Mouse (Mus musculus): Measurements from ENCODE around the gene Gm13287. TPM values are rescaled to one million over a fixed set of nuclear protein-coding genes. Genes with fewer than 3 reads are reported as not detected.
"Not testable (repeated sequence)": the region's sequence is repeated elsewhere in the genome, so short reads cannot be mapped to it uniquely, and the experiment has no call there.

Gene Gm13287
- polyA plus RNA-seq, 1 experiment = 0.42 TPM

DNA sequence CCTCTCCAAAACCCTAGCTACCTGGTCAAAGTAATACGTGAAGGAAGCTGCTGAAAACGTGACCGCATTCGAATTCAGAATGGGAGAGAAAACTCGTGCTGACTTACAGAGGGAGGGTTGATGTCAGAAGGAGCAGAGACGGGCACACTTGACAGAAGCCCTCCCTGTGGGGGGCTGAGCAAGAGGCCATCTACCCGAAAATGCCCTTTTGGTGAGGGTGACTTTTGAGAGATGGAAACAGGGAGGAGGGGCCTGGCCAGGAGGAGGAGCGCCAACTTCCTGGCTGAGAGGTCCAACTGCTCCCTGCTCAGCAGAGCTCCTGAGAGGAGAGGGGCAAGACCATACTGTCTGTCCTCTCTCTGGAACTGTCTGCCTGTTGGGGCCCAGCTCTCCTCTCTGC is 2.2 kb downstream of the Gm13287 start, which contains the start of gene Gm13288:
TSS of gene Gm13288 (plus strand) at position 301 of the 400 bp plus-strand sequence.
- not testable (repeated sequence) for H3K4me3 ChIP-seq (ENCODE audit: insufficient read depth, poor library complexity, severe bottlenecking)

DNA sequence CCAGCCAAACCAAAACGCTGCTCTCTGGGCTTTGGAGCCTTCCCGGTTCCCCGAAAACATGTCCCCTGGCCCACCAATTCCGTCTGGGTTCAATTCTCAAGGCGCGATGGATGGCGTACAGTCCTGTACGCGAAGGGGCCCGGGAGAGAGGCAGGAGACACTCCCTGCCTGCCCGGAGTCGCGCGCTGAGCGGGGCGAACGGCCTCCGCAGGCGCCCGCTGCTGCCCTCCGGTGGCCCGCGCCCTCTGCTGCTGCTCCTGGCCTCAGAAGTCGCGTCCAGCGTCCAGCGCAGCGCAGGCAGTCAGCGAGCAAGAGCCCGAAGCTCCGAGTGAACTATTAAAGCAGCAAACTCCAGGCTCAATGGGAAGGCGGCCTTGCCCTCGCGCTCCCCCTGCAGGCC is 2.7 kb downstream of the Gm13287 start:
- H3K79me3 ChIP-seq (ENCODE audit: low read depth); H3ac ChIP-seq (ENCODE audit: control insufficient read depth, insufficient read length, low read depth); H3K79me2 ChIP-seq (ENCODE audit: control insufficient read depth, insufficient read depth); H3K4me3 ChIP-seq (ENCODE audit: insufficient read depth, poor library complexity, severe bottlenecking); H3K27me3 ChIP-seq (ENCODE audit: control insufficient read depth, insufficient read depth, insufficient read length); H3K36me3 ChIP-seq (ENCODE audit: control insufficient read depth, insufficient read depth): not testable (repeated sequence)

More for the DNA sequence above, 2.2 kb downstream of the Gm13287 start, which contains the start of gene Gm13288:
- not testable (repeated sequence) for H3K36me3 ChIP-seq (ENCODE audit: control insufficient read depth, insufficient read depth); H3ac ChIP-seq (ENCODE audit: control insufficient read depth, insufficient read length, low read depth); H3K79me3 ChIP-seq (ENCODE audit: low read depth); H3K27me3 ChIP-seq (ENCODE audit: control insufficient read depth, insufficient read depth, insufficient read length); H3K79me2 ChIP-seq (ENCODE audit: control insufficient read depth, insufficient read depth)

DNA sequence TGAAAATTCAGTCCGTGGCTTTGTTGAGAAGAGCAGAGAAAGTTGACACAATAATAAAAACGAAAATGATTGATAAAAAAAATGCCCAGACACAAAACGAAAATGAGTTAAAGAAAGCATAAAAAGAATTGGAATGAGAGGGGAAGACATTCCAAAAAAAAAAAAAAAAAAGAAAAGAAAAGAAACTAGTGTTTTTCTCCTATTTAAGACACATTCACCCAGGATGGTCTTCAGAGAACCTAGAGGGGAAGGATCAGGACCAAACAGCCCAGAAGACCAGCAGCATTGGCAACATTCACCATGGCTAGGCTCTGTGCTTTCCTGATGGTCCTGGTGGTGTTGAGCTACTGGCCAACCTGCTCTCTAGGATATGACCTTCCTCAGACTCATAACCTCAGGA is 12.9 kb downstream of the Gm13287 start, which contains the start of gene Ifna7:
TSS of gene Ifna7 (plus strand) at position 301 of the 400 bp plus-strand sequence.
- Histone ChIP-seq H3K79me3 (ENCODE audit: low read depth) (no peaks in the 10 kb centered on the region), H3ac (ENCODE audit: control insufficient read depth, insufficient read length, low read depth) (no peak within 1 kb of the TSS), H3K4me3 (ENCODE audit: insufficient read depth, poor library complexity, severe bottlenecking) (no peak within 1 kb of the TSS), H3K79me2 (ENCODE audit: control insufficient read depth, insufficient read depth) (no peaks in the 10 kb centered on the region), H3K36me3 (ENCODE audit: control insufficient read depth, insufficient read depth) (no peaks in the 10 kb centered on the region), H3K27me3 (ENCODE audit: control insufficient read depth, insufficient read depth, insufficient read length) (peaks cover 14% of the 10 kb centered on the region)
- TF ChIP-seq FOSL1 (IDR thresholded peaks at IDR 0.05; ENCODE audit: insufficient read depth, low read length, poor library complexity, severe bottlenecking) (no peak), MAX (IDR thresholded peaks at IDR 0.05) (no peak), USF1 (IDR thresholded peaks at IDR 0.05; ENCODE audit: low read depth) (no peak), CTCF (IDR thresholded peaks at IDR 0.05; ENCODE audit: control insufficient read depth, insufficient read depth, insufficient read length) (no peak)

DNA sequence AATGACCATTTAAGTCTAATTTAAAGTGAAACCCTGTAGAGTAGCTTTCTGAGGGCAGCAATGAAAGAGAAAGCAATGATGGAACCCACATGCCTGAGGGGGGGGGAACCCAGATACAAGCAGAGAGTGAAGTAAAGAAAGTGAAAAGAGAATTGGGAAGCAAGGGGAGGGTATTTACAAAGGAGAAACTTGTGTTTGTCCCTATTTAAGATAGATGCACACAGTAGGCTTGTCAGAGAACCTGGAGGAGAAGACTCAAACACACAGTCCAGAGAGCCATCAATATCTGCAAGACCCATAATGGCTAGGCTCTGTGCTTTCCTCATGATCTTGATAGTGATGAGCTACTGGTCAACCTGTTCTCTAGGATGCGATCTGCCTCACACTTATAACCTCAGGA is 16.6 kb downstream of the Gm13287 start, which contains the start of gene Ifna11:
TSS of gene Ifna11 (plus strand) at position 301 of the 400 bp plus-strand sequence.
- no peak for TF ChIP-seq FOSL1 (IDR thresholded peaks at IDR 0.05; ENCODE audit: insufficient read depth, low read length, poor library complexity, severe bottlenecking)
- no peak for TF ChIP-seq CEBPB (IDR thresholded peaks at IDR 0.05; ENCODE audit: low read depth)
- TF ChIP-seq MYOG (IDR thresholded peaks at IDR 0.05; ENCODE audit: control insufficient read depth, extremely low read depth, insufficient read length) = no peak
- no peak for TF ChIP-seq USF1 (IDR thresholded peaks at IDR 0.05; ENCODE audit: low read depth)
- no peak for TF ChIP-seq MYOD1 (IDR thresholded peaks at IDR 0.05; ENCODE audit: control insufficient read depth, insufficient read length, low read depth)
- no peak for TF ChIP-seq MAX (IDR thresholded peaks at IDR 0.05)
- no peak for TF ChIP-seq CTCF (IDR thresholded peaks at IDR 0.05; ENCODE audit: control insufficient read depth, insufficient read depth, insufficient read length)

GRCm38 (mm10) chr4:88822995-88823394 is 19.9 kb downstream of the Gm13287 start:
- H3K79me2 ChIP-seq (ENCODE audit: control insufficient read depth, insufficient read depth) = no peaks in the 10 kb centered on the region
- H3K79me3 ChIP-seq (ENCODE audit: low read depth) = no peaks in the 10 kb centered on the region
- no peak overlapping the region for H3K4me3 ChIP-seq (ENCODE audit: insufficient read depth, poor library complexity, severe bottlenecking)
- H3K36me3 ChIP-seq (ENCODE audit: control insufficient read depth, insufficient read depth) = no peaks in the 10 kb centered on the region
- TF ChIP-seq FOSL1 (IDR thresholded peaks at IDR 0.05; ENCODE audit: insufficient read depth, low read length, poor library complexity, severe bottlenecking) (no peak), CEBPB (IDR thresholded peaks at IDR 0.05; ENCODE audit: low read depth) (no peak), CTCF (IDR thresholded peaks at IDR 0.05; ENCODE audit: control insufficient read depth, insufficient read depth, insufficient read length) (no peak), MYOD1 (IDR thresholded peaks at IDR 0.05; ENCODE audit: control insufficient read depth, insufficient read length, low read depth) (no peak)
- H3K27me3 ChIP-seq (ENCODE audit: control insufficient read depth, insufficient read depth, insufficient read length) = peaks cover 7% of the 10 kb centered on the region
- H3ac ChIP-seq (ENCODE audit: control insufficient read depth, insufficient read length, low read depth) = no peak overlapping the region

More for the DNA sequence above, 16.6 kb downstream of the Gm13287 start, which contains the start of gene Ifna11:
- Histone ChIP-seq H3K27me3 (ENCODE audit: control insufficient read depth, insufficient read depth, insufficient read length) (peaks cover 13% of the 10 kb centered on the region), H3K79me3 (ENCODE audit: low read depth) (no peaks in the 10 kb centered on the region), H3K4me3 (ENCODE audit: insufficient read depth, poor library complexity, severe bottlenecking) (no peak within 1 kb of the TSS), H3ac (ENCODE audit: control insufficient read depth, insufficient read length, low read depth) (no peak within 1 kb of the TSS), H3K79me2 (ENCODE audit: control insufficient read depth, insufficient read depth) (no peaks in the 10 kb centered on the region), H3K36me3 (ENCODE audit: control insufficient read depth, insufficient read depth) (no peaks in the 10 kb centered on the region)

GRCm38 (mm10) chr4:88827116-88827515 is 24.1 kb downstream of the Gm13287 start, which contains the start of gene Ifna6:
Ifna6 (plus strand) TSS chr4:88827416.
- H3K27me3 ChIP-seq (ENCODE audit: control insufficient read depth, insufficient read depth, insufficient read length); H3K79me2 ChIP-seq (ENCODE audit: control insufficient read depth, insufficient read depth); H3ac ChIP-seq (ENCODE audit: control insufficient read depth, insufficient read length, low read depth); H3K36me3 ChIP-seq (ENCODE audit: control insufficient read depth, insufficient read depth); H3K79me3 ChIP-seq (ENCODE audit: low read depth); H3K4me3 ChIP-seq (ENCODE audit: insufficient read depth, poor library complexity, severe bottlenecking): not testable (repeated sequence)

- TF ChIP-seq MAX (IDR thresholded peaks at IDR 0.05) = no peak
- no peak for TF ChIP-seq MYOD1 (IDR thresholded peaks at IDR 0.05; ENCODE audit: control insufficient read depth, insufficient read length, low read depth)
- TF ChIP-seq MYOG (IDR thresholded peaks at IDR 0.05; ENCODE audit: control insufficient read depth, extremely low read depth, insufficient read length) = no peak
- TF ChIP-seq CEBPB (IDR thresholded peaks at IDR 0.05; ENCODE audit: low read depth) = no peak
- TF ChIP-seq USF1 (IDR thresholded peaks at IDR 0.05; ENCODE audit: low read depth) = no peak
- no peak for TF ChIP-seq FOSL1 (IDR thresholded peaks at IDR 0.05; ENCODE audit: insufficient read depth, low read length, poor library complexity, severe bottlenecking)
- no peak for TF ChIP-seq CTCF (IDR thresholded peaks at IDR 0.05; ENCODE audit: control insufficient read depth, insufficient read depth, insufficient read length)
- no peaks in the 10 kb centered on the region for H3K36me3 ChIP-seq (ENCODE audit: control insufficient read depth, insufficient read depth)
- H3K79me3 ChIP-seq (ENCODE audit: low read depth) = no peaks in the 10 kb centered on the region
- H3ac ChIP-seq (ENCODE audit: control insufficient read depth, insufficient read length, low read depth) = no peak overlapping the region
- H3K27me3 ChIP-seq (ENCODE audit: control insufficient read depth, insufficient read depth, insufficient read length) = peaks cover 3% of the 10 kb centered on the region
- H3K4me3 ChIP-seq (ENCODE audit: insufficient read depth, poor library complexity, severe bottlenecking) = no peak overlapping the region
- no peaks in the 10 kb centered on the region for H3K79me2 ChIP-seq (ENCODE audit: control insufficient read depth, insufficient read depth)
These were observed 27.5 kb downstream of the Gm13287 start for GRCm38 (mm10) chr4:88830523-88830922.

GRCm38 (mm10) chr4:88835225-88835624 is 32.2 kb downstream of the Gm13287 start, which contains the start of gene Ifna5:
Ifna5 (plus strand) TSS chr4:88835525.
- not testable (repeated sequence) for H3K4me3 ChIP-seq (ENCODE audit: insufficient read depth, poor library complexity, severe bottlenecking); H3K79me2 ChIP-seq (ENCODE audit: control insufficient read depth, insufficient read depth); H3K79me3 ChIP-seq (ENCODE audit: low read depth); H3K27me3 ChIP-seq (ENCODE audit: control insufficient read depth, insufficient read depth, insufficient read length); H3K36me3 ChIP-seq (ENCODE audit: control insufficient read depth, insufficient read depth); H3ac ChIP-seq (ENCODE audit: control insufficient read depth, insufficient read length, low read depth)

Measured in C2C12 (cell line).